Mouse (Mus musculus) right cerebral cortex, postnatal 4 days (tissue): ENCODE measurements around the gene Slc31a1.
A peak's percentile ranks its signal among the peaks of the same experiment; 100 is the strongest.

ENCODE experiments used
- DNase-seq: peaks from one replicate; pipeline ENCODE4 v3.0.0-alpha.2; 2022

Slc31a1 gene

GRCm38 (mm10) chr4:62360088-62360804 lies at the start of gene Slc31a1, which contains the start of gene Fkbp15:
Gene Slc31a1 (plus strand): TSS chr4:62360727.
Gene Fkbp15 (minus strand): TSS chr4:62360548.
- peak; percentile 95 for DNase-seq

GRCm38 (mm10) chr4:62312821-62313220 lies 47.7 kb upstream of the Slc31a1 start:
- no peak for DNase-seq

- no peak for DNase-seq
Measured at GRCm38 (mm10) chr4:62313641-62314211, 46.8 kb upstream of the Slc31a1 start.

GRCm38 (mm10) chr4:62314516-62314915 lies 46.0 kb upstream of the Slc31a1 start:
- no peak for DNase-seq

- DNase-seq: no peak
Measured at GRCm38 (mm10) chr4:62316456-62316855, 44.1 kb upstream of the Slc31a1 start.

GRCm38 (mm10) chr4:62318294-62318693 lies 42.2 kb upstream of the Slc31a1 start:
- no peak for DNase-seq

- DNase-seq: no peak
Measured at GRCm38 (mm10) chr4:62322684-62323083, 37.8 kb upstream of the Slc31a1 start.

GRCm38 (mm10) chr4:62326111-62326510 lies 34.4 kb upstream of the Slc31a1 start:
- DNase-seq: no peak

GRCm38 (mm10) chr4:62328941-62329660 lies 31.4 kb upstream of the Slc31a1 start:
- DNase-seq: no peak

- no peak for DNase-seq
Measured at GRCm38 (mm10) chr4:62331977-62332376, 28.6 kb upstream of the Slc31a1 start.

GRCm38 (mm10) chr4:62338536-62338935 lies 22.0 kb upstream of the Slc31a1 start:
- no peak for DNase-seq

- DNase-seq: no peak
Measured at GRCm38 (mm10) chr4:62344000-62344399, 16.5 kb upstream of the Slc31a1 start.

- DNase-seq: no peak
Measured at GRCm38 (mm10) chr4:62345827-62346226, 14.7 kb upstream of the Slc31a1 start.

GRCm38 (mm10) chr4:62347605-62348328 lies 12.8 kb upstream of the Slc31a1 start:
- DNase-seq: no peak

- no peak for DNase-seq
Measured at GRCm38 (mm10) chr4:62348329-62348705, 12.2 kb upstream of the Slc31a1 start.

GRCm38 (mm10) chr4:62349371-62349770 lies 11.2 kb upstream of the Slc31a1 start:
- DNase-seq: no peak

- no peak for DNase-seq
Measured at GRCm38 (mm10) chr4:62357631-62358148, 2.8 kb upstream of the Slc31a1 start.

GRCm38 (mm10) chr4:62359256-62359775 lies 1.2 kb upstream of the Slc31a1 start:
- DNase-seq: no peak

GRCm38 (mm10) chr4:62360805-62361455 lies 403 bp downstream of the Slc31a1 start:
- no peak for DNase-seq

GRCm38 (mm10) chr4:62361571-62361970 lies 1.0 kb downstream of the Slc31a1 start:
- DNase-seq: no peak

- DNase-seq: no peak
Measured at GRCm38 (mm10) chr4:62361997-62362396, 1.5 kb downstream of the Slc31a1 start.

- DNase-seq: no peak
Measured at GRCm38 (mm10) chr4:62362437-62362836, 1.9 kb downstream of the Slc31a1 start.
